In genomic region chr3:92957090-92957489, GRCm38 (mm10) we compare ENCODE assay signal across 47 mouse cellular contexts. TPM values are rescaled to one million over a fixed set of nuclear protein-coding genes. Genes with fewer than 3 reads are reported as not detected.
"Had no signal": no experiment of that assay in that cellular context is flagged by ENCODE, and none has a peak within 500 bp of the region (broad histone marks: within the 10 kb centered on the region; RNA-seq: fewer than 3 reads in every experiment).

TSS of gene Lce3d (plus strand) at chr3:92957390.

- ATAC-seq: liver, embryonic 12.5 days; liver, postnatal 0 days; lung, postnatal 0 days; midbrain, embryonic 13.5 days; midbrain, embryonic 15.5 days; midbrain, embryonic 16.5 days had no signal

- H3K27me3 ChIP-seq: limb, embryonic 12.5 days; limb, embryonic 13.5 days; limb, embryonic 15.5 days; liver, embryonic 12.5 days; liver, embryonic 13.5 days; liver, embryonic 15.5 days; lung, embryonic 15.5 days; megakaryocyte, embryonic 14.5 days; midbrain, embryonic 12.5 days; midbrain, embryonic 13.5 days; midbrain, embryonic 15.5 days had no signal

- H3K27ac ChIP-seq: left cerebral cortex, adult 2 months; limb, embryonic 10.5 days; limb, embryonic 12.5 days; limb, embryonic 13.5 days; limb, embryonic 15.5 days; liver, embryonic 12.5 days; liver, embryonic 13.5 days; liver, embryonic 14.5 days; liver, embryonic 15.5 days; lung, embryonic 15.5 days; macrophage; midbrain, embryonic 10.5 days; midbrain, embryonic 12.5 days; midbrain, embryonic 13.5 days; midbrain, embryonic 15.5 days had no signal

- DNase-seq: left cerebral cortex, postnatal 4 days; liver; liver, embryonic 13.5 days; liver, postnatal 0 days; lung, adult 18-20 months; lung, embryonic 14.5 days; lung, postnatal 14 days; lung, postnatal 36 days; lung, postnatal 4 days; midbrain, embryonic 14.5 days had no signal

- H3K9ac ChIP-seq: limb, embryonic 12.5 days; limb, embryonic 13.5 days; limb, embryonic 15.5 days; liver, embryonic 12.5 days; liver, embryonic 13.5 days; liver, embryonic 14.5 days; liver, embryonic 15.5 days; liver, postnatal 0 days; lung, embryonic 14.5 days; lung, embryonic 15.5 days; midbrain, embryonic 12.5 days; midbrain, embryonic 13.5 days; midbrain, embryonic 15.5 days had no signal

- H3K36me3 ChIP-seq: limb, embryonic 10.5 days; limb, embryonic 12.5 days; limb, embryonic 13.5 days; limb, embryonic 15.5 days; liver, embryonic 12.5 days; liver, embryonic 13.5 days; liver, embryonic 15.5 days; lung, embryonic 15.5 days; midbrain, embryonic 10.5 days; midbrain, embryonic 12.5 days; midbrain, embryonic 13.5 days; midbrain, embryonic 15.5 days had no signal

- H3K9me3 ChIP-seq: limb, embryonic 10.5 days; limb, embryonic 12.5 days; limb, embryonic 13.5 days; limb, embryonic 15.5 days; liver, embryonic 12.5 days; liver, embryonic 13.5 days; liver, embryonic 15.5 days; lung, embryonic 15.5 days; megakaryocyte, embryonic 14.5 days; midbrain, embryonic 10.5 days; midbrain, embryonic 12.5 days; midbrain, embryonic 13.5 days; midbrain, embryonic 15.5 days had no signal

- H3K4me1 ChIP-seq: limb, embryonic 10.5 days; limb, embryonic 12.5 days; limb, embryonic 13.5 days; limb, embryonic 15.5 days; liver, embryonic 12.5 days; liver, embryonic 13.5 days; liver, embryonic 15.5 days; lung, embryonic 15.5 days; megakaryocyte, embryonic 14.5 days; midbrain, embryonic 10.5 days; midbrain, embryonic 12.5 days; midbrain, embryonic 13.5 days; midbrain, embryonic 15.5 days had no signal

- H3K4me2 ChIP-seq: limb, embryonic 12.5 days; limb, embryonic 13.5 days; limb, embryonic 15.5 days; liver, embryonic 11.5 days; liver, embryonic 12.5 days; liver, embryonic 13.5 days; liver, embryonic 15.5 days; lung, embryonic 14.5 days; lung, embryonic 15.5 days; midbrain, embryonic 11.5 days; midbrain, embryonic 12.5 days; midbrain, embryonic 13.5 days; midbrain, embryonic 15.5 days had no signal

- H3K4me3 ChIP-seq: left cerebral cortex, adult 2 months; limb, embryonic 10.5 days; limb, embryonic 12.5 days; limb, embryonic 13.5 days; limb, embryonic 15.5 days; liver, embryonic 12.5 days; liver, embryonic 13.5 days; liver, embryonic 15.5 days; lung, embryonic 15.5 days; megakaryocyte, embryonic 14.5 days; midbrain, embryonic 10.5 days; midbrain, embryonic 12.5 days; midbrain, embryonic 13.5 days; midbrain, embryonic 15.5 days; myocyte had no signal

RNA-seq across cellular contexts. Expression of gene Lce3d, which starts in this region (rescaled TPM):
- total RNA-seq: left cerebral cortex, adult 18-20 months; left cerebral cortex, adult 2 months; left cerebral cortex, adult 8-10 months; left cerebral cortex, postnatal 10 days; left cerebral cortex, postnatal 14 days; left cerebral cortex, postnatal 25 days; left cerebral cortex, postnatal 36 days; left cerebral cortex, postnatal 4 days; liver, adult 2 months; megakaryocyte progenitor cell, adult 5-6 weeks; megakaryocyte, adult 5-6 weeks; megakaryocyte-erythroid progenitor cell, adult 5-6 weeks; midbrain, postnatal 0 days; monocyte, adult 5-6 weeks had no signal
- polyA plus RNA-seq: limb, embryonic 10.5 days; limb, embryonic 11.5 days; limb, embryonic 12.5 days; limb, embryonic 13.5 days; limb, embryonic 14.5 days; limb, embryonic 15.5 days; liver, adult 2 months; liver, embryonic 11.5 days; liver, embryonic 12.5 days; liver, embryonic 13.5 days; liver, embryonic 14.5 days; liver, embryonic 15.5 days; liver, embryonic 16.5 days; liver, postnatal 0 days; lung, embryonic 14.5 days; lung, embryonic 15.5 days; lung, embryonic 16.5 days; lung, postnatal 0 days; macrophage; midbrain, embryonic 10.5 days; midbrain, embryonic 11.5 days; midbrain, embryonic 12.5 days; midbrain, embryonic 13.5 days; midbrain, embryonic 14.5 days; midbrain, embryonic 15.5 days; midbrain, embryonic 16.5 days; midbrain, postnatal 0 days; myocyte; neural tube, embryonic 11.5 days had no signal
